Mouse (Mus musculus): Measurements from ENCODE around the gene Eid1.

- TF ChIP-seq POU5F1 (IDR thresholded peaks at IDR 0.05; ENCODE audit: borderline replicate concordance, low read length) (no peak), CTCF (conservative IDR thresholded peaks at IDR 0.05; ENCODE audit: low read length) (no peak)
These were observed 32.2 kb downstream of the Eid1 start for GRCm38 (mm10) chr2:125704907-125705631.
